Mouse (Mus musculus): ENCODE results near the gene Arhgef3.
"Not testable (repeated sequence)": the region's sequence is repeated elsewhere in the genome, so short reads cannot be mapped to it uniquely, and the experiment has no call there.

Gene Arhgef3

GRCm38 (mm10) chr14:27199119-27199518 is 84.4 kb downstream of the Arhgef3 start:
- no peak for DNase-seq

- DNase-seq, result no peak
Observed at GRCm38 (mm10) chr14:27199870-27200269, 85.2 kb downstream of the Arhgef3 start.

- no peak for DNase-seq
Observed at GRCm38 (mm10) chr14:27200743-27201576, 86.3 kb downstream of the Arhgef3 start.

GRCm38 (mm10) chr14:27201824-27202223 is 87.1 kb downstream of the Arhgef3 start:
- DNase-seq, result no peak

GRCm38 (mm10) chr14:27204704-27205103 is 90.0 kb downstream of the Arhgef3 start:
- DNase-seq, result no peak

- no peak for DNase-seq
Observed at GRCm38 (mm10) chr14:27206443-27206842, 91.7 kb downstream of the Arhgef3 start.

GRCm38 (mm10) chr14:27209542-27209941 is 94.8 kb downstream of the Arhgef3 start:
- no peak for DNase-seq

GRCm38 (mm10) chr14:27210801-27211200 is 96.1 kb downstream of the Arhgef3 start:
- not testable (repeated sequence) for DNase-seq

GRCm38 (mm10) chr14:27211743-27212445 is 97.2 kb downstream of the Arhgef3 start:
- DNase-seq, result no peak

- DNase-seq, result no peak
Observed at GRCm38 (mm10) chr14:27214232-27214631, 99.5 kb downstream of the Arhgef3 start.

- DNase-seq, result peak; percentile 42 to 63
Observed at GRCm38 (mm10) chr14:27219668-27220067, 105.0 kb downstream of the Arhgef3 start.

GRCm38 (mm10) chr14:27220297-27220696 is 105.6 kb downstream of the Arhgef3 start:
- DNase-seq, result peak in 1 of 2 experiments; percentile 23

GRCm38 (mm10) chr14:27224636-27225035 is 109.9 kb downstream of the Arhgef3 start:
- DNase-seq, result no peak

GRCm38 (mm10) chr14:27226288-27226687 is 111.6 kb downstream of the Arhgef3 start:
- no peak for DNase-seq

- DNase-seq, result no peak
Observed at GRCm38 (mm10) chr14:27228288-27228687, 113.6 kb downstream of the Arhgef3 start.

GRCm38 (mm10) chr14:27228941-27229371 is 114.3 kb downstream of the Arhgef3 start:
- DNase-seq, result peak; percentile 49 to 55

- peak; percentile 67 to 80 for DNase-seq
Observed at GRCm38 (mm10) chr14:27229441-27230147, 114.9 kb downstream of the Arhgef3 start.

GRCm38 (mm10) chr14:27230262-27231022 is 115.7 kb downstream of the Arhgef3 start:
- DNase-seq, result peak; percentile 51 to 56

GRCm38 (mm10) chr14:27231506-27231905 is 116.8 kb downstream of the Arhgef3 start:
- DNase-seq, result peak in 1 of 2 experiments; percentile 18

- DNase-seq, result no peak
Observed at GRCm38 (mm10) chr14:27231974-27232780, 117.5 kb downstream of the Arhgef3 start.

GRCm38 (mm10) chr14:27233056-27233455 is 118.4 kb downstream of the Arhgef3 start:
- no peak for DNase-seq

- DNase-seq, result no peak
Observed at GRCm38 (mm10) chr14:27233656-27234055, 119.0 kb downstream of the Arhgef3 start.
